ENCODE assay signal across 14 mouse cellular contexts in genomic region chr15:51472049-51472448, GRCm38 (mm10).
"Had no signal": no experiment of that assay in that cellular context is flagged by ENCODE, and none has a peak within 500 bp of the region (broad histone marks: within the 10 kb centered on the region; RNA-seq: fewer than 3 reads in every experiment).

No protein-coding gene starts in this region.

- H3K36me3 ChIP-seq: limb, embryonic 12.5 days; liver, embryonic 13.5 days; lung, embryonic 15.5 days; midbrain, embryonic 10.5 days; neural tube, embryonic 12.5 days had no signal

- H3K4me2 ChIP-seq: limb, embryonic 12.5 days; liver, embryonic 13.5 days; lung, embryonic 15.5 days; neural tube, embryonic 12.5 days had no signal

- ATAC-seq: liver, postnatal 0 days had no signal

- H3K27me3 ChIP-seq: limb, embryonic 12.5 days; liver, embryonic 13.5 days; lung, embryonic 15.5 days; neural tube, embryonic 12.5 days had no signal

- DNase-seq: kidney, adult 9 months; kidney, postnatal 10 days; kidney, postnatal 4 days; liver; liver, embryonic 13.5 days; liver, postnatal 0 days; lung, postnatal 14 days; midbrain, embryonic 14.5 days; thymus, postnatal 4 days had no signal

- H3K4me3 ChIP-seq: layer of hippocampus, adult 2 months; limb, embryonic 12.5 days; liver, embryonic 13.5 days; lung, embryonic 15.5 days; midbrain, embryonic 10.5 days; neural tube, embryonic 12.5 days had no signal
